Mouse (Mus musculus): ENCODE measurements around the gene Olfr1241. TPM values are rescaled to one million over a fixed set of nuclear protein-coding genes. Genes with fewer than 3 reads are reported as not detected.

The Olfr1241 gene
- polyA plus RNA-seq (2014; fragmentation: Nextera tagmentation; extraction: Ambion mirVana): not detected in 2 replicates

- no peaks in the 10 kb centered on the region for H3K9me3 ChIP-seq (ENCODE audit: control insufficient read depth, low read length)
- H3K27me3 ChIP-seq (ENCODE audit: control insufficient read depth, insufficient read depth, low read length): no peaks in the 10 kb centered on the region
- no peak within 1 kb of the TSS for H3K27ac ChIP-seq (replicated peaks; ENCODE audit: low read depth, low read length)
- no peak within 1 kb of the TSS for H3K4me3 ChIP-seq (ENCODE audit: low read depth, low read length)
- no peaks in the 10 kb centered on the region for H3K36me3 ChIP-seq (ENCODE audit: control insufficient read depth, insufficient read depth, low read length)
- no peak within 1 kb of the TSS for H3K4me2 ChIP-seq (ENCODE audit: low read depth, severe bottlenecking)
- DNase-seq (ENCODE audit: low spot score) (no peak), ATAC-seq (ENCODE audit: insufficient number of reproducible peaks, low FRiP score, low TSS enrichment, low read depth) (no peak)
- H3K4me1 ChIP-seq (ENCODE audit: control insufficient read depth, insufficient read depth, low read length): no peaks in the 10 kb centered on the region
- no peak within 1 kb of the TSS for H3K9ac ChIP-seq (ENCODE audit: low read length)
Measured at GRCm38 (mm10) chr2:89487026-89487425, at the start of gene Olfr1241. TSS of gene Olfr1241 (minus strand) at chr2:89487126.

- Histone ChIP-seq H3K4me1 (ENCODE audit: control insufficient read depth, insufficient read depth, low read length) (no peaks in the 10 kb centered on the region), H3K4me3 (ENCODE audit: low read depth, low read length) (no peak within 1 kb of the TSS), H3K9ac (ENCODE audit: low read length) (no peak within 1 kb of the TSS), H3K36me3 (ENCODE audit: control insufficient read depth, insufficient read depth, low read length) (no peaks in the 10 kb centered on the region), H3K9me3 (ENCODE audit: control insufficient read depth, low read length) (no peaks in the 10 kb centered on the region), H3K27me3 (ENCODE audit: control insufficient read depth, insufficient read depth, low read length) (no peaks in the 10 kb centered on the region), H3K27ac (replicated peaks; ENCODE audit: low read depth, low read length) (no peak within 1 kb of the TSS), H3K4me2 (ENCODE audit: low read depth, severe bottlenecking) (no peak within 1 kb of the TSS)
- DNase-seq (ENCODE audit: low spot score): no peak
- ATAC-seq (ENCODE audit: insufficient number of reproducible peaks, low FRiP score, low TSS enrichment, low read depth): no peak
- WGBS: 89% methylated on average over 1 of the region's 1 CpGs
Measured at GRCm38 (mm10) chr2:89531387-89531786, 44.5 kb upstream of the Olfr1241 start, which contains the start of gene Olfr1243. TSS of gene Olfr1243 (minus strand) at chr2:89531487.

- 85% methylated on average over 1 of the region's 1 CpGs for WGBS
- Histone ChIP-seq H3K4me3 (ENCODE audit: low read depth, low read length) (no peak within 1 kb of the TSS), H3K27me3 (ENCODE audit: control insufficient read depth, insufficient read depth, low read length) (no peaks in the 10 kb centered on the region), H3K27ac (replicated peaks; ENCODE audit: low read depth, low read length) (no peak within 1 kb of the TSS), H3K9me3 (ENCODE audit: control insufficient read depth, low read length) (no peaks in the 10 kb centered on the region), H3K36me3 (ENCODE audit: control insufficient read depth, insufficient read depth, low read length) (no peaks in the 10 kb centered on the region), H3K4me2 (ENCODE audit: low read depth, severe bottlenecking) (no peak within 1 kb of the TSS), H3K9ac (ENCODE audit: low read length) (no peak within 1 kb of the TSS), H3K4me1 (ENCODE audit: control insufficient read depth, insufficient read depth, low read length) (no peaks in the 10 kb centered on the region)
- DNase-seq (ENCODE audit: low spot score) (no peak), ATAC-seq (ENCODE audit: insufficient number of reproducible peaks, low FRiP score, low TSS enrichment, low read depth) (no peak)
Measured at GRCm38 (mm10) chr2:89498235-89498634, 11.3 kb upstream of the Olfr1241 start, which contains the start of gene Olfr1242. TSS of gene Olfr1242 (minus strand) at chr2:89498335.

GRCm38 (mm10) chr2:89442900-89443299 is 44.0 kb downstream of the Olfr1241 start, which contains the start of gene Olfr1240:
TSS of gene Olfr1240 (minus strand) at chr2:89443000.
- H3K27me3 ChIP-seq (ENCODE audit: control insufficient read depth, insufficient read depth, low read length): no peaks in the 10 kb centered on the region
- no peak within 1 kb of the TSS for H3K27ac ChIP-seq (replicated peaks; ENCODE audit: low read depth, low read length)
- 78% methylated on average over 3 of the region's 3 CpGs for WGBS
- DNase-seq (ENCODE audit: low spot score) (no peak), ATAC-seq (ENCODE audit: insufficient number of reproducible peaks, low FRiP score, low TSS enrichment, low read depth) (no peak)
- no peak within 1 kb of the TSS for H3K4me2 ChIP-seq (ENCODE audit: low read depth, severe bottlenecking)
- no peaks in the 10 kb centered on the region for H3K36me3 ChIP-seq (ENCODE audit: control insufficient read depth, insufficient read depth, low read length)
- H3K9ac ChIP-seq (ENCODE audit: low read length): no peak within 1 kb of the TSS
- no peak within 1 kb of the TSS for H3K4me3 ChIP-seq (ENCODE audit: low read depth, low read length)
- H3K9me3 ChIP-seq (ENCODE audit: control insufficient read depth, low read length): no peaks in the 10 kb centered on the region
- H3K4me1 ChIP-seq (ENCODE audit: control insufficient read depth, insufficient read depth, low read length): no peaks in the 10 kb centered on the region

Other genes starting within 250 kb of the Olfr1241 start
- not detected in 2 replicates for gene Olfr1228, start 233.1 kb downstream of the Olfr1241 start, polyA plus RNA-seq (2014; fragmentation: Nextera tagmentation; extraction: Ambion mirVana)
- not detected in 2 replicates for gene Olfr1229, start 199.1 kb downstream of the Olfr1241 start, polyA plus RNA-seq (2014; fragmentation: Nextera tagmentation; extraction: Ambion mirVana)
- not detected in 2 replicates for gene Olfr1230, start 189.9 kb downstream of the Olfr1241 start, polyA plus RNA-seq (2014; fragmentation: Nextera tagmentation; extraction: Ambion mirVana)
- not detected in 2 replicates for gene Olfr1231, start 180.1 kb downstream of the Olfr1241 start, polyA plus RNA-seq (2014; fragmentation: Nextera tagmentation; extraction: Ambion mirVana)
- gene Olfr1232, start 157.5 kb downstream of the Olfr1241 start, polyA plus RNA-seq (2014; fragmentation: Nextera tagmentation; extraction: Ambion mirVana): not detected in 2 replicates
- gene Olfr1233, start 144.7 kb downstream of the Olfr1241 start, polyA plus RNA-seq (2014; fragmentation: Nextera tagmentation; extraction: Ambion mirVana): not detected in 2 replicates
- not detected in 2 replicates for gene Olfr1234, start 122.3 kb downstream of the Olfr1241 start, polyA plus RNA-seq (2014; fragmentation: Nextera tagmentation; extraction: Ambion mirVana)
- gene Olfr1238, start 77.5 kb downstream of the Olfr1241 start, polyA plus RNA-seq (2014; fragmentation: Nextera tagmentation; extraction: Ambion mirVana): not detected in 2 replicates
- not detected in 2 replicates for gene Olfr1239, start 66.7 kb downstream of the Olfr1241 start, polyA plus RNA-seq (2014; fragmentation: Nextera tagmentation; extraction: Ambion mirVana)
- gene Olfr1240, start 44.1 kb downstream of the Olfr1241 start, polyA plus RNA-seq (2014; fragmentation: Nextera tagmentation; extraction: Ambion mirVana): not detected in 2 replicates
- not detected in 2 replicates for gene Olfr1242, start 11.2 kb upstream of the Olfr1241 start, polyA plus RNA-seq (2014; fragmentation: Nextera tagmentation; extraction: Ambion mirVana)
- not detected in 2 replicates for gene Olfr1243, start 44.4 kb upstream of the Olfr1241 start, polyA plus RNA-seq (2014; fragmentation: Nextera tagmentation; extraction: Ambion mirVana)
- not detected in 2 replicates for gene Olfr1245, start 91.3 kb upstream of the Olfr1241 start, polyA plus RNA-seq (2014; fragmentation: Nextera tagmentation; extraction: Ambion mirVana)
- not detected in 2 replicates for gene Olfr1246, start 106.0 kb upstream of the Olfr1241 start, polyA plus RNA-seq (2014; fragmentation: Nextera tagmentation; extraction: Ambion mirVana)
- gene Olfr1247, start 127.0 kb upstream of the Olfr1241 start, polyA plus RNA-seq (2014; fragmentation: Nextera tagmentation; extraction: Ambion mirVana): not detected in 2 replicates
- gene Olfr1248, start 131.1 kb upstream of the Olfr1241 start, polyA plus RNA-seq (2014; fragmentation: Nextera tagmentation; extraction: Ambion mirVana): not detected in 2 replicates
- gene Olfr1249, start 147.9 kb upstream of the Olfr1241 start, polyA plus RNA-seq (2014; fragmentation: Nextera tagmentation; extraction: Ambion mirVana): not detected in 2 replicates
- gene Olfr1250, start 174.3 kb upstream of the Olfr1241 start, polyA plus RNA-seq (2014; fragmentation: Nextera tagmentation; extraction: Ambion mirVana): not detected in 2 replicates
- gene Olfr1251, start 184.8 kb upstream of the Olfr1241 start, polyA plus RNA-seq (2014; fragmentation: Nextera tagmentation; extraction: Ambion mirVana): not detected in 2 replicates
- not detected in 2 replicates for gene Olfr1252, start 237.9 kb upstream of the Olfr1241 start, polyA plus RNA-seq (2014; fragmentation: Nextera tagmentation; extraction: Ambion mirVana)

All from limb, embryonic 11.5 days (tissue).